Mouse (Mus musculus): ENCODE measurements around the gene Fam53a. TPM values are rescaled to one million over a fixed set of nuclear protein-coding genes. Genes with fewer than 3 reads are reported as not detected.

Fam53a gene
- polyA plus RNA-seq, 1 experiment from 2014 or later = 17.5 TPM

DNA sequence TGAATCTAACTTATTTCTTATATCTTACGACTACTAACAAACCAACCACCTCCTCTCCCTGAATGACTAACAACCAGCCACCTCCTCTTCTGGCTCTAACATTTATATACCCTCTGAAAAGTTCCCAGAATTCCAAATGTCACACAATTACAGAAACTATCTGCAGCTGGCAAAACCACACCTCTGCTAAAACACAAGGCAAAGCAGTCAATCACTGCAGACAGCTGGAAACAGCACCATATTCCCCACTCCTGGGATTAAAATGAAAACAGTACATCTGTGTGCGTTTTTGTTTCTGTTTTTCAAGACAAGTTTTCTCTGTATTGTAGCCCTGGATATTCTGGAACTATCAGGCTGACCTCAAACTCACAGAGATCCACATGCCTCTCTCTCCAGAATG, 6.8 kb downstream of the Fam53a start:
- Histone ChIP-seq H3K9me3 (replicated peaks; ENCODE audit: control insufficient read depth, low read length) (no peaks in the 10 kb centered on the region), H3K27ac (ENCODE audit: low read length) (no peak overlapping the region), H3K4me2 (ENCODE audit: low read depth, low read length) (no peak overlapping the region), H3K9ac (ENCODE audit: low read depth, low read length) (no peak overlapping the region), H3K4me3 (ENCODE audit: low read depth, low read length) (no peak overlapping the region), H3K4me1 (ENCODE audit: control insufficient read depth, low read depth, low read length) (peaks cover under 1% of the 10 kb centered on the region), H3K36me3 (ENCODE audit: control insufficient read depth, insufficient read depth) (no peaks in the 10 kb centered on the region), H3K27me3 (ENCODE audit: control insufficient read depth, insufficient read depth, low read depth, low read length) (no peaks in the 10 kb centered on the region)
- WGBS (ENCODE audit: insufficient replicate concordance) = 79% methylated on average over 2 of the region's 2 CpGs
- ATAC-seq (ENCODE audit: low read depth) = no peak

DNA sequence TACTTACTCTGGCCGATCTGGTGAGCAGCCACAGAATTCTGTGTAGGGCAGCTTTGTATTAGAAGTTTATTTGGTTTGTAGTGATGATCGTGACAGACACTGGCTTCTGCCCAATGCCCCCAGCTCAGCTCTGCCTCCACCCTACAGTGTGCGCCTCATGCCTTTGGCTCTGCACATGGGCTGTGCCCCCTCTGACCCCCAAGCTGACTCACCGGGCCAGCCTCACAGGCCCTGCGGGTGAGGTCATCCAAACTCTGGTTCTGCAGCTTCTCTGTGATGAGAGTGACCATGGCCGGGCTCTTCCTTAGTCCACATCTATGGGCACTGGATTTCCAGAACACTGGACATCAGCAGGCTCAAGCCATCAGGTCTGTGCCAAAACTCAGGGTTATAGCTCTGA, 15.0 kb downstream of the Fam53a start:
- ATAC-seq (ENCODE audit: low read depth) = no peak

DNA sequence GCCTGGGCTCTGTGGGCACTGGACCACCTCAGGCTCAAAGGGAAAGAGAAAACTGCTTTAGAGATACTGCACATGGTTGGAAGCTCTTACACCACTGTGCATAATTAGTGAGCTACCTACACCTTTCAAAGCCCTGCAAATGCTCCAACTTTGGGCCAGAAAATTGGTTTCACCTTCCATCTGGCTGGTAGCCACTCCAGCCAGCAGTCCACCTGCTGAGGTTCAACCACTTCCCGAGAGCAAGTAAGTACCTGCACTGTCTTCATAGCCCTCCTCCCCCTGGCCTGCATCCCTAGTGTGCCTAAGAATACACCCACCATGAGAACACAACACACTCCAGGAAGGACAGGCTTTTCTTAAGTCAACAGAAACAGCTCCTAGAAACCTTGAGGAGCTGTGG, 17.6 kb downstream of the Fam53a start:
- Histone ChIP-seq H3K27ac (ENCODE audit: low read length) (no peak overlapping the region), H3K4me3 (ENCODE audit: low read depth, low read length) (no peak overlapping the region), H3K9ac (ENCODE audit: low read depth, low read length) (no peak overlapping the region), H3K36me3 (ENCODE audit: control insufficient read depth, insufficient read depth) (no peaks in the 10 kb centered on the region), H3K4me2 (ENCODE audit: low read depth, low read length) (no peak overlapping the region), H3K9me3 (replicated peaks; ENCODE audit: control insufficient read depth, low read length) (no peaks in the 10 kb centered on the region), H3K4me1 (ENCODE audit: control insufficient read depth, low read depth, low read length) (no peaks in the 10 kb centered on the region), H3K27me3 (ENCODE audit: control insufficient read depth, insufficient read depth, low read depth, low read length) (no peaks in the 10 kb centered on the region)
- 83% methylated on average over 1 of the region's 1 CpGs for WGBS (ENCODE audit: insufficient replicate concordance)
- no peak for ATAC-seq (ENCODE audit: low read depth)

More for the DNA sequence above, 15.0 kb downstream of the Fam53a start:
- no peaks in the 10 kb centered on the region for H3K27me3 ChIP-seq (ENCODE audit: control insufficient read depth, insufficient read depth, low read depth, low read length)
- H3K4me1 ChIP-seq (ENCODE audit: control insufficient read depth, low read depth, low read length) = no peaks in the 10 kb centered on the region
- WGBS (ENCODE audit: insufficient replicate concordance) = 69% methylated on average over 6 of the region's 6 CpGs
- H3K4me2 ChIP-seq (ENCODE audit: low read depth, low read length) = no peak overlapping the region
- no peaks in the 10 kb centered on the region for H3K36me3 ChIP-seq (ENCODE audit: control insufficient read depth, insufficient read depth)
- H3K4me3 ChIP-seq (ENCODE audit: low read depth, low read length) = no peak overlapping the region
- no peak overlapping the region for H3K9ac ChIP-seq (ENCODE audit: low read depth, low read length)
- H3K9me3 ChIP-seq (replicated peaks; ENCODE audit: control insufficient read depth, low read length) = no peaks in the 10 kb centered on the region
- no peak overlapping the region for H3K27ac ChIP-seq (ENCODE audit: low read length)

DNA sequence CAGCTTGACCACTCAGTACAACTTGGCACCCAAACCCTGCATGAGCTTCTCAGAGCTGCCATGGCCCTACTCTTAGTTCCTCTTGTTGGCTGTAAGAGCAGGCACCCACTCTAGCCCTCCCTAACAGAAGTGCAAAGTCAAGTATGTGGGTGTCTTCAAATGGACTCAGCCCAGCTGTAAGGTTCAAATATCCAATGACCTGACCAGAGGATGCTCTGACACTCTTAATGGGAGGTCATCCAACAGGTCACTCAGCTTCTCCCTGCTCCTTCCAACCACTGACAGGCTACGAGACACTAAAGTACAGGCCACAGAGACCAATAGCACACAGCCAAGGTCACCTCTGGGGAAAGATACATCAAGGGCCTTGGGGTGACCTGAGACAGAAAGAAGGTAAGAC, 20.2 kb downstream of the Fam53a start:
- no peaks in the 10 kb centered on the region for H3K36me3 ChIP-seq (ENCODE audit: control insufficient read depth, insufficient read depth)
- 77% methylated on average over 1 of the region's 1 CpGs for WGBS (ENCODE audit: insufficient replicate concordance)
- no peak overlapping the region for H3K4me3 ChIP-seq (ENCODE audit: low read depth, low read length)
- H3K4me1 ChIP-seq (ENCODE audit: control insufficient read depth, low read depth, low read length) = no peaks in the 10 kb centered on the region
- no peak for ATAC-seq (ENCODE audit: low read depth)
- H3K27me3 ChIP-seq (ENCODE audit: control insufficient read depth, insufficient read depth, low read depth, low read length) = no peaks in the 10 kb centered on the region
- H3K4me2 ChIP-seq (ENCODE audit: low read depth, low read length) = no peak overlapping the region
- no peak overlapping the region for H3K9ac ChIP-seq (ENCODE audit: low read depth, low read length)
- H3K27ac ChIP-seq (ENCODE audit: low read length) = no peak overlapping the region
- no peaks in the 10 kb centered on the region for H3K9me3 ChIP-seq (replicated peaks; ENCODE audit: control insufficient read depth, low read length)

DNA sequence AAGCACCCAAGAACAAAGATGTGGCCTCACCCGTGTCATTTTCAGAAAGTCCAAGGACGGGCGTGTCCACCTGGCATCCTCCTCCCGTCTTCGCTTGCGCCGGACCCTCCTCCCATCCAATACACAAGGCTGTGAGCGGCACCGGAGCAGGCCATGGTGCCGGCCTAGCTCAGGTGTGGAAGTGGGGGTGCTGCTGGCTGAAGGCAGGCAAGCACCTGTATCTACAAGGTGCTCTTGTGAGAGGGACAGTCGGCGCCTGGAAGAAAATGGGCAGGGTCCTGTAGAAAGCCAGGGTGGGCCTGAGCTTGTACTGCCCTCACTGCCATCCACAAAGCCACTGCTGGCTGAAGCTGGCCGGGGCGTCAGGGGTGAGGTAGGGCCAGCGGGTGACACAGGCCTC, 22.0 kb downstream of the Fam53a start:
- Histone ChIP-seq H3K4me3 (ENCODE audit: low read depth, low read length) (no peak overlapping the region), H3K4me2 (ENCODE audit: low read depth, low read length) (no peak overlapping the region), H3K27ac (ENCODE audit: low read length) (no peak overlapping the region), H3K9ac (ENCODE audit: low read depth, low read length) (no peak overlapping the region), H3K36me3 (ENCODE audit: control insufficient read depth, insufficient read depth) (no peaks in the 10 kb centered on the region), H3K27me3 (ENCODE audit: control insufficient read depth, insufficient read depth, low read depth, low read length) (no peaks in the 10 kb centered on the region), H3K9me3 (replicated peaks; ENCODE audit: control insufficient read depth, low read length) (no peaks in the 10 kb centered on the region), H3K4me1 (ENCODE audit: control insufficient read depth, low read depth, low read length) (no peaks in the 10 kb centered on the region)
- no peak for ATAC-seq (ENCODE audit: low read depth)
- 86% methylated on average over 15 of the region's 15 CpGs for WGBS (ENCODE audit: insufficient replicate concordance)

DNA sequence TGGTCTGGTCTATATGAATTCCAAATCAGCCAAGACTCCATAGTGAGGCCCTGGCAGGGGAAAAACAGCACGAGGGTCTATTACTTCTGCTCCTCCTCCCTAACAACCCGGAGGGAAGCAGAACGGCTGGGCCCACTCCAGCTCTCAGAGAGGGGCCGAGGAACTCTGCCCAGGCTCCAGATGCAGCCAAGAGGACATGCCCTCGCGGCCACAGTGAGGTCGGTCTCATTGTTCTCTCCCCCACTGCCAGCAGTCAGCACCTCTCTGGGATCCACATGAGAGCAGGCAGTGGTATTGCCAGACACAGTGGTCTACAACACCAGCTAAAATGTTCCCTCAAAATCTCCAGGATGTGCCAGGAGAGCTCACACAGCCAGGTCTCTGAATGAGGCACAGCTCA, 22.8 kb downstream of the Fam53a start:
- Histone ChIP-seq H3K4me1 (ENCODE audit: control insufficient read depth, low read depth, low read length) (no peaks in the 10 kb centered on the region), H3K9ac (ENCODE audit: low read depth, low read length) (no peak overlapping the region), H3K4me2 (ENCODE audit: low read depth, low read length) (no peak overlapping the region), H3K9me3 (replicated peaks; ENCODE audit: control insufficient read depth, low read length) (no peaks in the 10 kb centered on the region), H3K4me3 (ENCODE audit: low read depth, low read length) (no peak overlapping the region), H3K36me3 (ENCODE audit: control insufficient read depth, insufficient read depth) (no peaks in the 10 kb centered on the region), H3K27me3 (ENCODE audit: control insufficient read depth, insufficient read depth, low read depth, low read length) (no peaks in the 10 kb centered on the region), H3K27ac (ENCODE audit: low read length) (no peak overlapping the region)
- no peak for ATAC-seq (ENCODE audit: low read depth)
- 71% methylated on average over 7 of the region's 7 CpGs for WGBS (ENCODE audit: insufficient replicate concordance)

DNA sequence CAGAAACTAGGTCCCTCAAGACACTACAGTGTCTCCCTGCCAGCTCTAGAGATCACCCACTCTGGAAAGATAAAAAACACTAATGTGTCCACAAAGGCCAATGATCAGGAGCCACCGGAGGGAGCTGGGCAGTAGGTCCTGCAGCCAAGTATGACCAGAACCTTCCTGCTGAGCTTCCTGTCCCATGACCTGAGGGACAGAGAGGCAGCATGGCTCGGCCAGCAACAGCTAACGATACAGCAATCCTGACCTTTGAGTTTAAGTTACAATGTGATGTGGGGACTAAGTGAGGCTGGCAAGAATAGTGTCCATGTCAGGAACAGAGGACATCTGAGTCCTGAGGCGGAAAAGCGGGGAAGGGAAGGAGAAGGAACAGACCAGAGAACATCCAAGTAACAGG, 24.1 kb downstream of the Fam53a start:
- 74% methylated on average over 5 of the region's 5 CpGs for WGBS (ENCODE audit: insufficient replicate concordance)
- no peaks in the 10 kb centered on the region for H3K36me3 ChIP-seq (ENCODE audit: control insufficient read depth, insufficient read depth)
- H3K27me3 ChIP-seq (ENCODE audit: control insufficient read depth, insufficient read depth, low read depth, low read length) = no peaks in the 10 kb centered on the region
- H3K9ac ChIP-seq (ENCODE audit: low read depth, low read length) = no peak overlapping the region
- H3K4me3 ChIP-seq (ENCODE audit: low read depth, low read length) = no peak overlapping the region
- ATAC-seq (ENCODE audit: low read depth) = no peak
- no peak overlapping the region for H3K4me2 ChIP-seq (ENCODE audit: low read depth, low read length)
- no peaks in the 10 kb centered on the region for H3K4me1 ChIP-seq (ENCODE audit: control insufficient read depth, low read depth, low read length)
- no peaks in the 10 kb centered on the region for H3K9me3 ChIP-seq (replicated peaks; ENCODE audit: control insufficient read depth, low read length)
- H3K27ac ChIP-seq (ENCODE audit: low read length) = no peak overlapping the region

DNA sequence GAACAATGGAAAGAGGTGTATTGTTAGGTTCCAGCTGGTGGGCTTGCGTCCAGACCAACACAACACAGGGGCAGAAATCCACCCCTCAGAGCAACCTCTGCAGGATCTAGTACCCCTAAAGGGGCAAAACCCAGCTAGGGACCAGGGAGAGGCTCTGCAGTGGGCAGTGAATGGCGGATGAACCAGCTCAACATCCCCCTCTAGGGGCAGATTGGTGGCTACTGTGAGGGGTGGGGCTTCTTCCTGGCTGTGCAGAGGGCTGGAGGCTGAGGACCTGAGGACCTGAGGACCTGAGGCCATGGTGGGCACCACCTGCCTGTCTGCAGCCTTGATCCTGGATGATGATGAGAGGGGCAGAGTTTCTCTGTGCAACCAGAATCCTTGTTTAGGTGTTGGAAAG, 35.8 kb downstream of the Fam53a start:
- Histone ChIP-seq H3K27me3 (ENCODE audit: control insufficient read depth, insufficient read depth, low read depth, low read length) (peaks cover under 1% of the 10 kb centered on the region; the same call in 1 of the 2 replicates), H3K9ac (ENCODE audit: low read depth, low read length) (no peak overlapping the region), H3K4me2 (ENCODE audit: low read depth, low read length) (no peak overlapping the region), H3K4me1 (ENCODE audit: control insufficient read depth, low read depth, low read length) (no peaks in the 10 kb centered on the region), H3K9me3 (replicated peaks; ENCODE audit: control insufficient read depth, low read length) (no peaks in the 10 kb centered on the region), H3K4me3 (ENCODE audit: low read depth, low read length) (no peak overlapping the region), H3K27ac (ENCODE audit: low read length) (no peak overlapping the region), H3K36me3 (ENCODE audit: control insufficient read depth, insufficient read depth) (no peaks in the 10 kb centered on the region)
- WGBS (ENCODE audit: insufficient replicate concordance) = 23% methylated on average over 2 of the region's 2 CpGs
- ATAC-seq (ENCODE audit: low read depth) = no peak

DNA sequence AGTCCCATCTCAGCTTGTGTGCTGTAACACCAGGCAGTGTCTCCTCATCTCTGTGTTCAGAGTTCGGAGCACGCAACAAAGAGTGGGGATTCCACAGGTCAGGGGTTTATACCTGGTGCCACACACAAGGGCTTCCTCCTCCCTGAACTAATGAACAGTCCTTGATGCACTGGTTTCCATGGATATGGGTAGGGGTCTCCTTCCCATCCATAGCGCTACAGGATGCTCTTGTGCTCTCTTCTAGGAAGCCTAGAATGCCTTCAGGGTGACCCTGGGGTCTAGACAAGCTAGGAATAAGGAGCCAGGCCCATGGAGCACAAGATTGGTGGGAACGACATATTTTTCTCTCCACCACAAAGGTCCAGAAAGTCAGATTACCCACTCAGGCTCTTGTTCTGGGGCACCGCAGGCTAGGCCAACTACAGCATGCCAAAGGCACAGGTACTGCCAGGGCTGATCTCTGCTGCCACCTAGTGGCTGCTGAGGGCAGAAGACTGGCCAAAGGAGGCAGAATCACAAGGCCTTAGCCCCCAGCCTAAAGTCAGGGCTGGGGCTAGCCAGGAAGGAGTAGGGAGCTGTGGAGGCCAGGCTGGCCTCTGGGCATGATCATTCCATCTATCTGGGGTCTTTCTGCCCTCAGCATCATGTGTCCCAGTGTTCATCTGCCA, 40.1 kb downstream of the Fam53a start:
- Histone ChIP-seq H3K4me2 (ENCODE audit: low read depth, low read length) (no peak overlapping the region), H3K4me3 (ENCODE audit: low read depth, low read length) (no peak overlapping the region), H3K27me3 (ENCODE audit: control insufficient read depth, insufficient read depth, low read depth, low read length) (peaks cover 2% of the 10 kb centered on the region; the same call in 1 of the 2 replicates), H3K27ac (ENCODE audit: low read length) (no peak overlapping the region), H3K4me1 (ENCODE audit: control insufficient read depth, low read depth, low read length) (no peaks in the 10 kb centered on the region), H3K9ac (ENCODE audit: low read depth, low read length) (no peak overlapping the region), H3K36me3 (ENCODE audit: control insufficient read depth, insufficient read depth) (no peaks in the 10 kb centered on the region), H3K9me3 (replicated peaks; ENCODE audit: control insufficient read depth, low read length) (no peaks in the 10 kb centered on the region)
- no peak for ATAC-seq (ENCODE audit: low read depth)
- 63% methylated on average over 5 of the region's 5 CpGs for WGBS (ENCODE audit: insufficient replicate concordance)
